Mouse (Mus musculus) forebrain, embryonic 16.5 days (tissue): Measurements from ENCODE around the gene Gm21173. TPM values are rescaled to one million over a fixed set of nuclear protein-coding genes. Genes with fewer than 3 reads are reported as not detected.
"Not testable (repeated sequence)": the region's sequence is repeated elsewhere in the genome, so short reads cannot be mapped to it uniquely, and the experiment has no call there.

ENCODE experiments used
- ATAC-seq: fragments of 200-750 bp; cut with Nextera tagmentation; 2 replicates; pipeline ENCODE4 v1.8.0; 2017; ENCODE audit warnings: mild to moderate bottlenecking, moderate library complexity
- H3K27ac ChIP-seq: fragments of 300-500 bp; sonication (generic); 2 replicates; pipeline ENCODE4 v1.5.1; 2014; ENCODE audit warnings: low read length, control low read depth
- H3K27me3 ChIP-seq: fragments of 300-500 bp; sonication (generic); replicated peaks from 2 replicates; pipeline ENCODE4 v1.6.1; 2014; ENCODE audit warnings: low read length; ENCODE audit not compliant: control insufficient read depth, insufficient read depth
- H3K36me3 ChIP-seq: fragments of 300-500 bp; sonication (generic); 2 replicates; pipeline ENCODE4 v1.6.1; 2014; ENCODE audit not compliant: control insufficient read depth, insufficient read depth
- H3K4me1 ChIP-seq: fragments of 300-500 bp; sonication (generic); replicated peaks from 2 replicates; pipeline ENCODE4 v1.6.1; 2014; ENCODE audit warnings: low read length; ENCODE audit not compliant: control insufficient read depth, insufficient read depth
- H3K4me2 ChIP-seq: fragments of 300-500 bp; sonication (generic); 2 replicates; pipeline ENCODE4 v1.6.1; 2014; ENCODE audit warnings: mild to moderate bottlenecking, low read length, control low read depth
- H3K4me3 ChIP-seq: fragments of 300-500 bp; sonication (generic); replicated peaks from 2 replicates; pipeline ENCODE4 v1.5.1; 2014; ENCODE audit warnings: mild to moderate bottlenecking, low read length, control low read depth
- H3K9ac ChIP-seq: fragments of 300-500 bp; sonication (generic); replicated peaks from 2 replicates; pipeline ENCODE4 v1.6.1; 2014; ENCODE audit warnings: low read depth, low read length, control low read depth
- H3K9me3 ChIP-seq: fragments of 300-500 bp; sonication (generic); 2 replicates; pipeline ENCODE4 v1.6.1; 2016; ENCODE audit warnings: low read length; ENCODE audit not compliant: control insufficient read depth
- WGBS: fragments of 180-500 bp; shearing (Covaris S2); extraction: QIAGEN DNeasy Blood & Tissue Kit; methylation state at CpG from one replicate; pipeline ENCODE4 v1.1.7; 2014; 5-methylcytosine and 5-hydroxymethylcytosine counted together
- polyA plus RNA-seq: library from polyadenylated mRNA; unstranded; fragments of >200 nt; fragmentation: Nextera tagmentation; extraction: Ambion mirVana; gene quantifications from 2 replicates; pipeline ENCODE4 v1.2.1, GENCODE M21; 2015

The Gm21173 gene
- not detected in 2 replicates for polyA plus RNA-seq

GRCm38 (mm10) chrY:76761300-76761699 lies at the start of gene Gm21173:
Gm21173 (plus strand) TSS chrY:76761600.
- not testable (repeated sequence) for H3K9me3 ChIP-seq, H3K4me3 ChIP-seq, H3K9ac ChIP-seq, H3K27ac ChIP-seq, ATAC-seq, H3K27me3 ChIP-seq, H3K4me2 ChIP-seq, H3K4me1 ChIP-seq, H3K36me3 ChIP-seq
- WGBS = no CpG with 5 or more reads among the region's 5 CpGs
